Mouse (Mus musculus) spleen, adult 2 months (tissue): ENCODE results near the gene Gmnn.
"Not testable (repeated sequence)": the region's sequence is repeated elsewhere in the genome, so short reads cannot be mapped to it uniquely, and the experiment has no call there.

ENCODE experiments used
- CTCF ChIP-seq: fragments of 200-500 bp; IDR thresholded peaks from 2 replicates; pipeline ENCODE4 v1.5.1; 2011; ENCODE audit warnings: mild to moderate bottlenecking, inconsistent platforms; ENCODE audit not compliant: insufficient read depth, insufficient read length, insufficient replicate concordance; ENCODE audit errors: extremely low read depth
- POLR2A ChIP-seq: fragments of 200-500 bp; IDR thresholded peaks from 2 replicates; pipeline ENCODE4 v1.6.1; 2011; ENCODE audit warnings: low read depth, low read length, inconsistent platforms

- TF ChIP-seq CTCF, POLR2A: not testable (repeated sequence)
These were observed 6.1 kb upstream of the Gmnn start for GRCm38 (mm10) chr13:24767809-24768208.
